Comparison of ENCODE assay signal across 8 mouse cellular contexts in the genomic region with DNA sequence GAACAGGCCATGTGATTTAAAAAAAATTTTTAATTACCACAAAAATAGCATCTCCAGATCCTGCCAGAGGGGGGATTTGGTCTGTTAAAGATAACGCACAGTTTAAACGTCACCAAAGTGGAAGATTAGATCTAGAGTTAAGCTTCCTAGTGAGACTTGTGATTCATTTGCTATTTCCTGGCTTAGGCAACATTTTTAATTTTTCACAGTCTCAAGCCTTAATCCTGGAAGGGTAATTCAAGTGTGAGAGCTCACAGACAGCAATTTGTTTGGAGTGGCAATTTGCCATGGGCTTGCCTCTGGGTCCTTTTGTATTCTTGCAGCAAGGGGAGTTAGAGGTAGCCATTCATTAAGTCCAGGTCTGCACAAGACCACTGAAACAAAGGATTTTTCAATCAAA. TPM values are rescaled to one million over a fixed set of nuclear protein-coding genes. Genes with fewer than 3 reads are reported as not detected.
A peak's percentile ranks its signal among the peaks of the same experiment; 100 is the strongest.
DNase-seq lines count a peak whose midpoint lies in the region; ATAC-seq lines count a peak whose summit lies in the region.

No protein-coding gene starts in this region.

- H3K4me3 ChIP-seq in lung, embryonic 15.5 days: no peak overlapping the region
- no peak overlapping the region for H3K4me3 ChIP-seq in embryonic facial prominence, embryonic 13.5 days

- H3K36me3 ChIP-seq in lung, embryonic 15.5 days: no peaks in the 10 kb centered on the region
- peaks cover 10% of the 10 kb centered on the region; the same call in 1 of the 2 replicates for H3K36me3 ChIP-seq in embryonic facial prominence, embryonic 13.5 days

- DNase-seq in cerebellum, postnatal 14 days: peak; percentile 19 to 26
- no peak for DNase-seq in cerebellum, postnatal 25 days
- no peak for DNase-seq in lung, postnatal 25 days (ENCODE audit: low spot score)
- DNase-seq in kidney, postnatal 14 days: peak; percentile 83
- DNase-seq in embryo, embryonic 9.5 days (ENCODE audit: extremely low spot score): no peak

- H3K27ac ChIP-seq in lung, embryonic 15.5 days: peak overlapping the region; percentile 40; the same call in 1 of the 2 replicates
- H3K27ac ChIP-seq in embryonic facial prominence, embryonic 13.5 days: peak overlapping the region; percentile 91

- H3K9me3 ChIP-seq in lung, embryonic 15.5 days: no peaks in the 10 kb centered on the region
- H3K9me3 ChIP-seq in embryonic facial prominence, embryonic 13.5 days: no peaks in the 10 kb centered on the region

- no peak for ATAC-seq in lung, embryonic 15.5 days (ENCODE audit: borderline replicate concordance, extremely low read depth, low FRiP score, low TSS enrichment)
- ATAC-seq in embryonic facial prominence, embryonic 13.5 days (ENCODE audit: insufficient number of reproducible peaks, insufficient read depth, low FRiP score, low TSS enrichment, low read depth): no peak
- ATAC-seq in erythroblast, adult 5-6 weeks (replicated peaks; ENCODE audit: low FRiP score, poor library complexity, severe bottlenecking): no peak

- H3K4me2 ChIP-seq in lung, embryonic 15.5 days: no peak overlapping the region
- no peak overlapping the region; the same call in 1 of the 2 replicates for H3K4me2 ChIP-seq in embryonic facial prominence, embryonic 13.5 days

- no peak overlapping the region for H3K9ac ChIP-seq in lung, embryonic 15.5 days
- H3K9ac ChIP-seq in embryonic facial prominence, embryonic 13.5 days: no peak overlapping the region

- peaks cover 34% of the 10 kb centered on the region for H3K4me1 ChIP-seq in lung, embryonic 15.5 days
- H3K4me1 ChIP-seq in embryonic facial prominence, embryonic 13.5 days: peaks cover 70% of the 10 kb centered on the region

- 17% methylated on average over 2 of the region's 2 CpGs for WGBS in lung, embryonic 15.5 days
- WGBS in embryonic facial prominence, embryonic 13.5 days: 7% methylated on average over 2 of the region's 2 CpGs

- no peaks in the 10 kb centered on the region for H3K27me3 ChIP-seq in lung, embryonic 15.5 days
- H3K27me3 ChIP-seq in embryonic facial prominence, embryonic 13.5 days: no peaks in the 10 kb centered on the region

RNA-seq across cellular contexts. Expression of gene Cald1, which starts 40.4 kb away (rescaled TPM):
- polyA plus RNA-seq in lung, embryonic 15.5 days (2015; fragmentation: Nextera tagmentation; extraction: Ambion mirVana): 292 and 299 TPM in 2 replicates
- 432 and 463 TPM in 2 replicates for polyA plus RNA-seq in embryonic facial prominence, embryonic 13.5 days (2015; fragmentation: Nextera tagmentation; extraction: Ambion mirVana)
- 1.2 TPM in 1 of 2 replicates, not detected in the other for total RNA-seq in erythroblast, adult 5-6 weeks (2015; ENCODE audit: low replicate concordance)
- total RNA-seq in erythroblast, adult 5-6 weeks (2017; ENCODE audit: low replicate concordance): 0.26 TPM in 1 of 2 replicates, not detected in the other

Comparison
In these comparisons a context has a peak if more than half of its experiments do, and no peak if none do; other contexts are left out.
1. DNase-seq: peak in cerebellum, postnatal 14 days (2 of 2) and kidney, postnatal 14 days (single experiment); none in cerebellum, postnatal 25 days (0 of 2), lung, postnatal 25 days (single experiment) and embryo, embryonic 9.5 days (single experiment).